24 mouse cellular contexts compared by ENCODE assay signal in genomic region chr1:33394989-33395594, GRCm38 (mm10).
DNase-seq lines count a peak whose midpoint lies in the region; ATAC-seq lines count a peak whose summit lies in the region.
"Had no signal": no experiment of that assay in that cellular context is flagged by ENCODE, and none has a peak within 500 bp of the region (broad histone marks: within the 10 kb centered on the region; RNA-seq: fewer than 3 reads in every experiment).

No protein-coding gene starts in this region.

- DNase-seq in kidney, adult 11 months, result peak; percentile 42
- DNase-seq in ZHBTc4 (ENCODE audit: low read depth, low spot score), result peak; percentile 7
- DNase-seq in kidney, postnatal 10 days, result peak; percentile 5
- no peak for DNase-seq in cerebellum, postnatal 4 days (ENCODE audit: low spot score in 2 of 2)
- DNase-seq: adrenal gland, adult 8-10 months; cerebellum, adult 11-12 months; cerebellum, postnatal 10 days; gastrocnemius, adult 2 months; liver, postnatal 0 days; right cerebral cortex, postnatal 14 days; spleen, adult 18-20 months had no signal

- no peak overlapping the region for H3K27ac ChIP-seq in kidney, embryonic 14.5 days (ENCODE audit: low read depth, low read length)
- no peak overlapping the region for H3K27ac ChIP-seq in neural tube, embryonic 14.5 days (ENCODE audit: low read depth, low read length)
- no peak overlapping the region for H3K27ac ChIP-seq in forebrain, embryonic 15.5 days (replicated peaks)
- H3K27ac ChIP-seq: embryonic facial prominence, embryonic 12.5 days; gastrocnemius, adult 2 months; layer of hippocampus, adult 2 months; midbrain, embryonic 12.5 days had no signal

- H3K27me3 ChIP-seq in kidney, embryonic 14.5 days (ENCODE audit: control insufficient read depth, insufficient read depth, low read length), result no peaks in the 10 kb centered on the region
- no peaks in the 10 kb centered on the region for H3K27me3 ChIP-seq in neural tube, embryonic 14.5 days (ENCODE audit: control insufficient read depth, insufficient read depth, low read length)
- no peaks in the 10 kb centered on the region for H3K27me3 ChIP-seq in forebrain, embryonic 15.5 days
- H3K27me3 ChIP-seq: CH12.LX; embryonic facial prominence, embryonic 12.5 days; midbrain, embryonic 12.5 days had no signal

- no peak overlapping the region for H3K4me3 ChIP-seq in kidney, embryonic 14.5 days (ENCODE audit: low read length)
- H3K4me3 ChIP-seq in neural tube, embryonic 14.5 days (ENCODE audit: low read depth, low read length), result no peak overlapping the region
- H3K4me3 ChIP-seq in forebrain, embryonic 15.5 days, result no peak overlapping the region
- H3K4me3 ChIP-seq: embryonic facial prominence, embryonic 12.5 days; gastrocnemius, adult 2 months; layer of hippocampus, adult 2 months; midbrain, embryonic 12.5 days had no signal

- H3K9me3 ChIP-seq in kidney, embryonic 14.5 days (ENCODE audit: control insufficient read depth, low read length), result no peaks in the 10 kb centered on the region
- H3K9me3 ChIP-seq in neural tube, embryonic 14.5 days (ENCODE audit: control insufficient read depth, low read length), result no peaks in the 10 kb centered on the region
- H3K9me3 ChIP-seq in forebrain, embryonic 15.5 days, result no peaks in the 10 kb centered on the region
- H3K9me3 ChIP-seq: embryonic facial prominence, embryonic 12.5 days; G1E; midbrain, embryonic 12.5 days had no signal

- no peaks in the 10 kb centered on the region for H3K36me3 ChIP-seq in kidney, embryonic 14.5 days (ENCODE audit: control insufficient read depth, insufficient read depth, low read length)
- H3K36me3 ChIP-seq in neural tube, embryonic 14.5 days (ENCODE audit: control insufficient read depth, insufficient read depth, low read length), result no peaks in the 10 kb centered on the region
- H3K36me3 ChIP-seq in forebrain, embryonic 15.5 days, result no peaks in the 10 kb centered on the region
- H3K36me3 ChIP-seq: embryonic facial prominence, embryonic 12.5 days; G1E; midbrain, embryonic 12.5 days had no signal

- no peak overlapping the region for H3K4me2 ChIP-seq in kidney, embryonic 14.5 days (replicated peaks; ENCODE audit: low read depth, low read length)
- no peak overlapping the region for H3K4me2 ChIP-seq in neural tube, embryonic 14.5 days (ENCODE audit: low read depth, low read length)
- no peak overlapping the region for H3K4me2 ChIP-seq in forebrain, embryonic 15.5 days (replicated peaks)
- H3K4me2 ChIP-seq: embryonic facial prominence, embryonic 12.5 days; liver, embryonic 11.5 days; midbrain, embryonic 12.5 days had no signal

- WGBS in kidney, embryonic 14.5 days, result 63% methylated on average over 5 of the region's 5 CpGs
- 59% methylated on average over 5 of the region's 5 CpGs for WGBS in neural tube, embryonic 14.5 days
- WGBS in forebrain, embryonic 15.5 days, result 76% methylated on average over 5 of the region's 5 CpGs

- ATAC-seq in kidney, embryonic 14.5 days (ENCODE audit: low FRiP score, low TSS enrichment), result no peak
- ATAC-seq in neural tube, embryonic 14.5 days (ENCODE audit: low read depth), result peak; percentile 64
- no peak for ATAC-seq in forebrain, embryonic 15.5 days (replicated peaks)
- ATAC-seq: activated CD4-positive, CD25-positive, alpha-beta regulatory T cell, adult 4 months; intestine, postnatal 0 days; liver, postnatal 0 days; lung, postnatal 0 days; Patski had no signal

- no peak overlapping the region for H3K9ac ChIP-seq in kidney, embryonic 14.5 days (ENCODE audit: low read depth, low read length)
- H3K9ac ChIP-seq in neural tube, embryonic 14.5 days (replicated peaks; ENCODE audit: low read depth, low read length), result no peak overlapping the region
- H3K9ac ChIP-seq in forebrain, embryonic 15.5 days (replicated peaks), result no peak overlapping the region
- H3K9ac ChIP-seq: embryonic facial prominence, embryonic 12.5 days; liver, postnatal 0 days; midbrain, embryonic 12.5 days had no signal

- H3K4me1 ChIP-seq in kidney, embryonic 14.5 days (ENCODE audit: control insufficient read depth, insufficient read depth, low read length), result no peaks in the 10 kb centered on the region
- H3K4me1 ChIP-seq in neural tube, embryonic 14.5 days (ENCODE audit: control insufficient read depth, insufficient read depth, low read length), result 0 out of 2 replicates have a peak, but pooled peaks cover 3% of the 10 kb centered on the region
- H3K4me1 ChIP-seq in forebrain, embryonic 15.5 days, result no peaks in the 10 kb centered on the region
- H3K4me1 ChIP-seq: embryonic facial prominence, embryonic 12.5 days; midbrain, embryonic 12.5 days had no signal

Comparison
In these comparisons a context has a peak if more than half of its experiments do, and no peak if none do; other contexts are left out.
1. DNase-seq: peak in kidney, adult 11 months (single experiment), ZHBTc4 (single experiment) and kidney, postnatal 10 days (single experiment); none in cerebellum, postnatal 4 days (0 of 2).